Mouse (Mus musculus): Measurements from ENCODE around the gene Uqcc3.
"Not testable (repeated sequence)": the region's sequence is repeated elsewhere in the genome, so short reads cannot be mapped to it uniquely, and the experiment has no call there.

The Uqcc3 gene

GRCm38 (mm10) chr19:8880311-8881033, at the start of gene Uqcc3:
Gene Uqcc3, minus strand, starts transcription at chr19:8880923.
- peak; percentile 89 to 91 for DNase-seq

DNA sequence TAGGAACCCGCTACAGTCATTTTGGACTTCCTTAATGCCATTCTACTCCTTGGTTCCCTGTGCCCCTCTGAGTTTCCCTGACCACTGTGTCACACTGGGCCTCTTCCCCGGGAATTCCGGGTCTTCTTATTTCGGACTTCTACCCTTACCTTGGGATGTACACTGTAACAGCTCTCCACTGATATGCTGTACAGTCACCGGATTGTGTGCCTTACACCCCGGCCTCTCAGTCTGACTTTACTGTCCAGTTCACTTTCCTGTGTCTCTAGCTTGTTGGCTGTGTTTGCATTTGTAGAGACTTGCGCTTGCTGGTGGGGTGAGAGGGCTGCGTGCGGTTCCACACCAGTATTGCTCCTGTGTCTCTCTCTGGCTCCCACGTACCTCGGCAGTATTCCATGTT, 49.4 kb upstream of the Uqcc3 start:
- no peak for DNase-seq

GRCm38 (mm10) chr19:8929224-8930088, 48.7 kb upstream of the Uqcc3 start, which contains the start of the genes Rom1 and Eml3:
Gene Rom1, minus strand, starts transcription at chr19:8929356.
Gene Eml3, plus strand, starts transcription at chr19:8929552.
- DNase-seq: peak; percentile 80 to 82

GRCm38 (mm10) chr19:8928689-8929223, 48.0 kb upstream of the Uqcc3 start:
- DNase-seq: peak in 1 of 2 experiments; percentile 60

DNA sequence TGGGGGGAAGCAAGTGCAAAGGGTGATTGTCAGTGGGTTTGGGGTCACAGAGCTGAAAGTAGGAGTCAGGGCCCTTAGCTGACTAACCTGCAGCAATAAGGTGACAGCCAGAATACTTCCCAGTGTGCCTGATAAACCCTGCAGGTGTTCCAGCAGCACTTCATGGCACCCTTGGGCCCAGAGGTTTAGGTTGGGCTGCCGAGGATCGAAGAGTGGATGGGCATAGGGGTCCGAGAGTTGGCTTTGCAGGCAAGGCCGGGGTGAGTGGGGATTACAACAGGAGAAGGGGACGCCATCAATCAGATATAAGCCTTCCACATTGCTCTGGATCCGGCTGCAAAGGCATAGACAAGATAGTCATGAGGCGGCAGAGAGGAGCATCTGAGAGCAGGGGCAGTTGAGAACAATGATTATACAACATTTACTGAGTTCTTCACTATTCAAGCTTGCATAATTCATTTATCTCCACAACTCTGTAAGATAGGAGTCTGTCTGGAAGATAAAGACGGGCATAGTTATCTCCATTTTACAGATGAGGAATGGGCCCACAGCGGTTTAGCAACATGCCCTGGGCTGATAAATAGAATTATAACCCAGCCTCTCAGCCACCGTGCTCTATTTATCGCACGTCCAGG, 47.3 kb upstream of the Uqcc3 start:
- DNase-seq: no peak

DNA sequence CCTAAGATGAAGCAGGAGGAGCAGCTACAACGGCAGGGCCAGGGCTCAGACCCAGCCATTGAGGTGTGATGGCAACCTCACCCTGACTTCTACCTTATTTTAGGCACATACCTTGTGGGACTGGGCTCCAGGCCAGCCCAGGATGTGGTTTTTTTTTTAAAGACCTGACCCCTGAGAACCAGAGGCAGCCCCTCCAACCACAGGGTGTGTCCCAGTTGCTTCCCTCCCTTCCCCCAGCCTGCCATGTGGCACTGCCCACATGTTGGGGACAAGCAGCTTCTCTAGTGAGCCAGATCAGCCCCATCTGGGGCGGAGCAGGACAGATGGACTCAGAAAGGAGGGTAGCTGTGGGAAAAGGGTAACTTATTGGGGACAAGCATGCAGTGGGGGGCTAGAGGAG, 46.0 kb upstream of the Uqcc3 start:
- DNase-seq: no peak

DNA sequence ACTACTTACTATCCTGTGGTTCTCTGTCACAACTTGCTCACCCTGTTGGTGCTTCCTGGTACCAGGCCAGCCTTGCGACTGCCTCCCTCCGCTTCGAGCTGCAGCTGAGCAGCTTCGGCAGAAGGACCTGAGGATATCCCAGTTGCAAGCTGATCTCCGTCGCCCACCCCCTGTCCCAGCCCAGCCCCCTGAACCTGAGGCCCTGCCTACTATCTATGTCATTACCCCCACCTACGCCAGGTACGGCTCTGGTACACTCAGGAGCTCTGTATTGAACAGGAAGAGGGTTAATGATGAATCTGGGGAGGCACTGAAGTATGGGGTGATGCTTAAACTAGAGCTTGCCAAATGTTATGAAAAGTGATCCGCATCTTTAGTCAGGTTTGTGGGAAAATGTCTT, 41.0 kb upstream of the Uqcc3 start:
- no peak for DNase-seq

GRCm38 (mm10) chr19:8920836-8921291, 40.1 kb upstream of the Uqcc3 start:
- no peak for DNase-seq

GRCm38 (mm10) chr19:8920073-8920736, 39.5 kb upstream of the Uqcc3 start, which contains the start of gene B3gat3:
Gene B3gat3, plus strand, starts transcription at chr19:8920374.
- DNase-seq: peak; percentile 96 to 97

- no peak for DNase-seq
These were observed 39.0 kb upstream of the Uqcc3 start for GRCm38 (mm10) chr19:8919684-8920072.

DNA sequence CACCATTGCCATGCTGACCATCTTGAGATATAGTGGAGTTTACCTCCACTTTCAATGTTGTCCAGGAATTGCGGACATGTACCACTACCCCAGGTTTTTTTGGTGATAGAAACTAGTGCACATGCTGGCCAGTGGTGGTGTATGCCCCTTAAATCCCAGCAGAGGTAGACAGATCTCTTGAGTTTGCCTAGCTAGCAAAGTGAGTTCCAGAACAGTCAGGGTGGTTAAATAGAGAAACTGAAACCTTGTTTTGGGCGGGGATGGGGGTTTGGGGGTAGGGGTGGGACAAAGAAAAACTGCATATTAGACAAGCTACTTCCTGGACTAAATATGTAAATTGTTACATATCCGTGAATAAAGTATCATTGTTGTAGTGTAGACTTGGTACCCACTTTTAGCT, 38.3 kb upstream of the Uqcc3 start:
- DNase-seq: no peak

DNA sequence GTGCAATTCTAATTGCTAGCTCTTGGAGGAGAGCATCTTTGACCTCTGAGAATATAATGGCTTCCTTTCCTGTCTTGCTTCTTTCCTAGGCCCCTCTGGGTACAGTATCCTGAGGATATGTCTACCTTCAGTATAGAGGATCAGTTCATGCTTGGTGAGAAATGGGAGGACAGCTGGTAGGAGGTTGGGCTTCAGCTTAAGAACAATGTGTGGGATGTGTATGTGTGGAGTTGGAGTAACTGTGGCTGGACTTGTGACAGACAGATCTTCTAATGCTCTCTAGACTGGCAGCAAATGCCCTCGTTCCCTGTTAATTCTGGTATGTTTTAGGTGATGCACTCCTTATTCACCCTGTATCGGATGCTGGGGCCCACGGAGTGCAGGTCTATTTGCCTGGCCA, 33.5 kb upstream of the Uqcc3 start:
- DNase-seq: no peak

- DNase-seq: no peak
These were observed 31.1 kb upstream of the Uqcc3 start for GRCm38 (mm10) chr19:8911810-8912209.

- no peak for DNase-seq
These were observed 27.8 kb upstream of the Uqcc3 start for GRCm38 (mm10) chr19:8908531-8908930.

DNA sequence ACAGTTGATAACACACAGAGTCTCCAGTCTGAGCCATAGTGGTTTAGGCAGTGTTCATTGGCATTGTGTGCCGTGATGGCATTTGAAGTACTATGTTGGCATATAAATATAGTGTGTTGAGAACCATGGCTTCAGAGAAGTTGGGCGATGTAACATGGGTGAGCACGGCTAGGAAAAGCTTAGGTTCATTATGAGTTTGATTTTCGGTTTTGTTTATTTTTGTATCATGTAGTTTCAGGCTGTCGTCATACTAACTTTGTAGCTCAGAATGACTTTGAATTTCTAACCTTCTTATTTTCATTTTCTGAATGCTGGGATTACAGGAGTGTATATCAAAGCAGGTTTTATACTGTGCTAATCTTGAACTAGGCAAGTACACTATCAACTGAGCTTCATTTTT, 22.7 kb upstream of the Uqcc3 start:
- DNase-seq: no peak

GRCm38 (mm10) chr19:8899079-8899478, 18.4 kb upstream of the Uqcc3 start:
- no peak for DNase-seq

GRCm38 (mm10) chr19:8898576-8898975, 17.9 kb upstream of the Uqcc3 start:
- DNase-seq: no peak

GRCm38 (mm10) chr19:8897865-8898495, 17.3 kb upstream of the Uqcc3 start, which contains the start of gene Ganab:
Gene Ganab, plus strand, starts transcription at chr19:8898071.
- peak; percentile 95 to 98 for DNase-seq

DNA sequence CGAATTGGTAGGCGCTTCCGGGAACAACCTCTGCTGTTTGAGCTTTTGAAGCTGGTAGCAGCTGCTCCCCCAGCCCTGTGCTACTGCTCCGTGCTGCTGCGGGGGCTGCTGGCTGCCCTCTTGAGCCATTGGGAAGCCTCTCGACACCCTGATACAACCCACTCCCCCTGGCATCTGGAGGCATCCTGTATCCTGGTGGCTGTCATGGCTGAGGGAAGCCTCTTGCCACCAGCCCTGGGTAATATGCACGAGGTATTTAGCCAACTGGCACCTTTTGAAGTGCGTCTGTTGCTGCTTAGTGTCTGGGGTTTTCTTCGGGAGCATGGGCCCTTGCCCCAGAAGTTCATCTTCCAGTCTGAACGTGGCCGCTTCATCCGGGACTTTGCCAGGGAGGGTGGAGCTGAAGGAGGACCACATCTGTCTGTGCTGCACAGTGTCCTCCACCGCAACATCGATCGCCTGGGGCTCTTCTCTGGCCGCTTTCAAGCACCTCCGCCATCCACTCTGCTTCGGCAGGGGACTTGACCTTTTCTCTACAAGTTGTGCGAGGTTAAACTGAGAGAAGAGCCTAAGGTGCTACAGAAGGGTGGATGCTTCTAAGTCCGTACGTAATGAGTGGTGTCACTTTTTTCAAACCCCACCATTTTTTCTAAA, 16.6 kb upstream of the Uqcc3 start:
- peak; percentile 45 to 46 for DNase-seq

DNA sequence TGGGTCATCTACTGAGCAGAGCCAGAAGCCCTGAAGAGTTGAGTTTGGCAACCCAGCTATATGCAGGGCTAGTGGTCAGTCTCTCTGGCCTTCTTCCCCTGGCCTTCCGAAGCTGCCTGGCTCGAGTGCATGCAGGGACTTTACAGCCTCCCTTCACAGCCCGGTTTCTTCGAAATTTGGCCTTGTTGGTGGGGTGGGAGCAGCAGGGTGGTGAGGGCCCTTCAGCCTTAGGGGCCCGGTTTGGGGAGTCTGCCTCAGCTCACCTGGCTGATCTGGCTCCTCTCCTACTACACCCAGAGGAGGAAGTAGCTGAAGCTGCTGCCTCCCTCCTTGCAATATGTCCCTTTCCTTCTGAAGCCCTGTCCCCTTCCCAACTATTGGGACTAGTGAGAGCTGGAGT, 15.5 kb upstream of the Uqcc3 start:
- not testable (repeated sequence) for DNase-seq

DNA sequence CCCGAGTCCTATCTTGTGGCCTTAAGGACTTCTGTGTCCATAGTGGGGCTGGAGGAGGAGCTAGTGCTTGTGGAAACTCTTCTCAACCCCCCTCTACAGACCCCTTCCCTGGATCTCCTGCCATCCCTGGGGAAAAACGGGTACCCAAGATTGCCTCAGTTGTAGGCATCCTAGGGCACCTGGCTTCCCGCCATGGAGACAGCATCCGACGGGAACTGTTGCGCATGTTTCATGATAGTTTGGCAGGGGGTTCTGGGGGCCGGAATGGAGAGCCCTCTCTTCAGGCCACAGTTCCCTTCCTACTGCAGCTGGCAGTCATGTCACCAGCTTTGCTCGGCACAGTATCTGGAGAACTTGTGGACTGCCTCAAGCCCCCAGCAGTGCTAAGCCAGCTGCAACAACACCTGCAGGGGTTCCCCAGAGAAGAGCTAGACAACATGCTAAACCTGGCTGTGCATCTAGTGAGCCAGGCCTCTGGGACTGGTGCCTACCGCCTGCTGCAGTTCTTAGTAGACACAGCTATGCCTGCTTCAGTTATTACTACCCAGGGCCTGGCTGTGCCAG, 14.8 kb upstream of the Uqcc3 start:
- DNase-seq: peak in 1 of 2 experiments; percentile 14
